Mouse (Mus musculus) myocyte (in vitro differentiated cells): Measurements from ENCODE around the gene Bmp7. TPM values are rescaled to one million over a fixed set of nuclear protein-coding genes. Genes with fewer than 3 reads are reported as not detected.

ENCODE experiments used
- H3K27me3 ChIP-seq: one replicate; pipeline ENCODE4 v1.6.1; 2011; ENCODE audit not compliant: control insufficient read depth, insufficient read depth, insufficient read length
- H3K36me3 ChIP-seq: one replicate; pipeline ENCODE4 v1.6.1; 2011; ENCODE audit not compliant: control insufficient read depth, insufficient read depth
- H3K4me2 ChIP-seq: one replicate; pipeline ENCODE4 v1.6.1; 2011; ENCODE audit warnings: low read depth, control low read depth
- H3K4me3 ChIP-seq: one replicate; pipeline ENCODE4 v1.5.1; 2011; ENCODE audit warnings: mild to moderate bottlenecking, control low read depth, moderate library complexity
- H3K79me2 ChIP-seq: one replicate; pipeline ENCODE4 v1.6.1; 2011; ENCODE audit not compliant: control insufficient read depth, insufficient read depth
- H3ac ChIP-seq: one replicate; pipeline ENCODE4 v1.6.1; 2011; ENCODE audit not compliant: control insufficient read depth, insufficient read length
- CEBPB ChIP-seq: IDR thresholded peaks from 2 replicates; pipeline ENCODE4 v1.6.1; 2011; ENCODE audit warnings: mild to moderate bottlenecking, moderate library complexity; ENCODE audit not compliant: poor library complexity, insufficient read depth, severe bottlenecking
- E2F4 ChIP-seq: IDR thresholded peaks from one replicate; pipeline ENCODE4 v1.6.1; 2011; ENCODE audit warnings: mild to moderate bottlenecking, control low read depth, moderate library complexity; ENCODE audit not compliant: insufficient read depth
- MAX ChIP-seq: IDR thresholded peaks from one replicate; pipeline ENCODE4 v1.6.1; 2011; ENCODE audit warnings: low read depth, mild to moderate bottlenecking, control low read depth
- MYOD1 ChIP-seq, 3 experiments: IDR thresholded peaks; one replicate each; pipeline ENCODE4 v1.6.1; 2011; ENCODE audit warnings: control low read depth in 2 of 3, low read depth in 2 of 3, mild to moderate bottlenecking in 2 of 3, moderate library complexity in 1 of 3; ENCODE audit not compliant: insufficient read length in 2 of 3, control insufficient read depth in 1 of 3
- MYOG ChIP-seq, 3 experiments: IDR thresholded peaks; one replicate each; pipeline ENCODE4 v1.6.1; 2011; ENCODE audit warnings: control low read depth in 2 of 3, low read depth in 2 of 3, mild to moderate bottlenecking in 2 of 3; ENCODE audit not compliant: insufficient read length in 2 of 3, control insufficient read depth in 1 of 3, insufficient read depth in 1 of 3
- POLR2A ChIP-seq: IDR thresholded peaks from one replicate; pipeline ENCODE4 v1.6.1; 2011; ENCODE audit warnings: low read depth, mild to moderate bottlenecking, control low read depth, moderate library complexity; ENCODE audit not compliant: insufficient read length
- POLR2AphosphoS2 ChIP-seq: IDR thresholded peaks from one replicate; pipeline ENCODE4 v1.6.1; 2011; ENCODE audit warnings: low read depth, control low read depth; ENCODE audit not compliant: insufficient read length
- REST ChIP-seq: IDR thresholded peaks from one replicate; pipeline ENCODE4 v1.6.1; 2011; ENCODE audit warnings: mild to moderate bottlenecking, control low read depth, moderate library complexity; ENCODE audit not compliant: insufficient read depth, insufficient read length
- SRF ChIP-seq: IDR thresholded peaks from one replicate; pipeline ENCODE4 v1.6.1; 2011; ENCODE audit warnings: low read depth; ENCODE audit not compliant: control insufficient read depth, insufficient read length
- TCF12 ChIP-seq: IDR thresholded peaks from one replicate; pipeline ENCODE4 v1.6.1; 2011; ENCODE audit warnings: mild to moderate bottlenecking, control low read depth; ENCODE audit not compliant: poor library complexity, insufficient read depth, severe bottlenecking
- TCF3 ChIP-seq: IDR thresholded peaks from one replicate; pipeline ENCODE4 v1.6.1; 2011; ENCODE audit warnings: low read depth, control low read depth; ENCODE audit not compliant: insufficient read length
- USF1 ChIP-seq: IDR thresholded peaks from one replicate; pipeline ENCODE4 v1.6.1; 2011; ENCODE audit warnings: low read depth, mild to moderate bottlenecking, control low read depth, moderate library complexity
- polyA plus RNA-seq: library from polyadenylated mRNA; unstranded; fragments of >200 nt; fragmentation: generic; extraction: Trizol; gene quantifications from one replicate; pipeline ENCODE4 v1.2.1, GENCODE M21; 2012; ENCODE audit warnings: missing spikeins

Bmp7 gene
- polyA plus RNA-seq = not detected

DNA sequence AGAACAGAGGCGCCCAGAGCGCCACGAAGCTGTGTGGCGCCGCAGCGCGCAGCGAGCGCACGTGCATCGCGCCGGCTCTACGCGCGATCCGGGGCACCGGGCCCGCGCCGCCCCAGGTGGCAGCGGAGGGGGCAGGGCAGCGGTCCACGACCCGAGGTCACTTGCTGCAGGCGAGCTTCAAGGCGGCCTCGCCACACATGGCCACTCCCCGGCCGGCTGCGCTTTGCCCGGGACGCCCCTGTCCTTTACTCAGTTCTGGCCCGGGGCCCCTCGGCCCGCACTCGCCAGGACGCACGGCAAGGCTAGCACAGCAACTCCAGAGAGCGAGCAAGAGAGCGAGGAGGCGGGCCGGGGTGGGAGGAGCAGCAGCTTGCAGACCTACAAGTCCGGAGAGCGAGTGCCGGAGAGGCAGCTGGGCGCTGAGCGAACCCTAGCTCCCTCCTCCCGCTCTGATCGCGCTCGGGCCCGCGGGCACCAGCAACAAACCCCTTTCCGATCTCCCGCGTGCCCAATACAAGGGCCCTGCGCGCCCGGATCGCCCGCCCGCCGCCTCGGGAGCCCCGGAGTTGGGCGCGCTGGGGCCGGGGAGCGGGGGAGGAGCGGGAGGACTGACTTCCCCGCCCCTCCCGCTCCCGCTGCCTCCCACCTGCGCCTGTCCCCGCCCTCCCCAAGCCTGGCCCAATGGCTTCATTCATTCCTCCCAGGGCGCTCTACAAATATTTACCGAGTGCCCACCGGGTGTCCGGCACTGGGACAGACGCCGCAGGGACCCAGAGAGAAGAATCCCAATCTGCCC is at the start of gene Bmp7:
Bmp7 (minus strand) TSS at position 319 of the 796 bp plus-strand sequence.
- Histone ChIP-seq H3K4me3 (no peak within 1 kb of the TSS), H3K36me3 (no peaks in the 10 kb centered on the region), H3K79me2 (no peaks in the 10 kb centered on the region), H3ac (no peak within 1 kb of the TSS), H3K27me3 (peaks cover 41% of the 10 kb centered on the region), H3K4me2 (no peak within 1 kb of the TSS)
- TF ChIP-seq E2F4 (no peak), POLR2A (no peak), SRF (no peak), TCF3 (no peak), MAX (no peak), CEBPB (no peak), TCF12 (no peak), USF1 (no peak), MYOG (IDR thresholded peaks at IDR 0.05; ENCODE audit: control insufficient read depth in 1 of 3, insufficient read depth in 1 of 3, insufficient read length in 2 of 3, low read depth in 2 of 3) (no peak), MYOD1 (IDR thresholded peaks at IDR 0.05; ENCODE audit: control insufficient read depth in 1 of 3, insufficient read length in 2 of 3, low read depth in 2 of 3) (no peak), POLR2AphosphoS2 (no peak), REST (no peak)

DNA sequence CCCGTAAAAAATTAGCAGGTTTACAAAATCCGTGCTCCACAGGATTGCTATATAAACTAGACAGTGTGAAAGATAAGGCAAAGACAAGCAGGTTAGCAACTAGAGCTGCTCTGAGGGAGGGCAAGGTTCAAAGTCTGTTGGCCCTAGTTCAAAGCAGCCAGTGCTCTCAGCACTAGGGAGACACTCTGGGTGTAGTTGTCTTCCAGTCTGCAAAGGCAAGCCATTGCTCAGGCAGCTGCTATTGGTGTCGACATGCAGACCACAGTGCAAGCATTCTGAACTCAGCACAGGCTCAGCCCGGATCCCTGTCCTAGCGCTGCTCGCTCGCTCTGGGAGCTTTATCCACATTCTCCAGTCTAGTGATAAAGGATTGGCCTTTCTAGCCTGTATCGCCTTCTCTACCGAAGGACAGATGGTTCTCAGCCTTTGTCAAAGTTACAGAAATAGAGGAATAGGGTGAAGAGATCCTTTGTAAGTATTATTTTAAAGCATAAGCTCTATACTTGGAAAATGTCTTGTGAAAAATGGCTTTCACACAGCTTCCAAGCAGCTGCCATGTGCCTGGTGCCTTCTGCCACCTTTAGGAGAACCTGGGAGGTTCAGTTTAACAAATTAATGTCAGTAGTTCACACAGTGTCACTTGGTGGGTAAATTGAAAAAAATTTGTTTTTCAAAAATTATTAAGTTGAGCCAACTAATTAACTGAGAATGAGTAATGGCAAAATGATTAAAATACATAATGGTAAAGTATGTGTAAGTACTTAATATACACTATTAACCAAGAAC is 42.8 kb upstream of the Bmp7 start:
- no peak overlapping the region for H3K4me2 ChIP-seq
- no peak overlapping the region for H3ac ChIP-seq
- no peak overlapping the region for H3K4me3 ChIP-seq
- H3K27me3 ChIP-seq = peaks cover 37% of the 10 kb centered on the region
- no peaks in the 10 kb centered on the region for H3K36me3 ChIP-seq
- no peak for TF ChIP-seq MYOD1 (IDR thresholded peaks at IDR 0.05; ENCODE audit: control insufficient read depth in 1 of 3, insufficient read length in 2 of 3, low read depth in 2 of 3)
- no peak for TF ChIP-seq POLR2AphosphoS2
- TF ChIP-seq POLR2A = no peak
- TF ChIP-seq TCF3 = no peak
- TF ChIP-seq USF1 = no peak
- TF ChIP-seq CEBPB = no peak
- no peak for TF ChIP-seq TCF12
- TF ChIP-seq REST = no peak
- TF ChIP-seq MYOG (IDR thresholded peaks at IDR 0.05; ENCODE audit: control insufficient read depth in 1 of 3, insufficient read depth in 1 of 3, insufficient read length in 2 of 3, low read depth in 2 of 3) = no peak
- no peak for TF ChIP-seq E2F4
- H3K79me2 ChIP-seq = no peaks in the 10 kb centered on the region

- Histone ChIP-seq H3K36me3 (no peaks in the 10 kb centered on the region), H3K4me2 (no peak overlapping the region), H3K79me2 (no peaks in the 10 kb centered on the region), H3K4me3 (no peak overlapping the region), H3ac (no peak overlapping the region), H3K27me3 (peaks cover 9% of the 10 kb centered on the region)
- no peak for TF ChIP-seq MAX
- TF ChIP-seq MYOD1 (IDR thresholded peaks at IDR 0.05; ENCODE audit: control insufficient read depth in 1 of 3, insufficient read length in 2 of 3, low read depth in 2 of 3) = no peak
- no peak for TF ChIP-seq MYOG (IDR thresholded peaks at IDR 0.05; ENCODE audit: control insufficient read depth in 1 of 3, insufficient read depth in 1 of 3, insufficient read length in 2 of 3, low read depth in 2 of 3)
- TF ChIP-seq E2F4 = no peak
- TF ChIP-seq POLR2AphosphoS2 = no peak
- no peak for TF ChIP-seq TCF3
Observed at GRCm38 (mm10) chr2:172979666-172980345, 39.7 kb upstream of the Bmp7 start.

DNA sequence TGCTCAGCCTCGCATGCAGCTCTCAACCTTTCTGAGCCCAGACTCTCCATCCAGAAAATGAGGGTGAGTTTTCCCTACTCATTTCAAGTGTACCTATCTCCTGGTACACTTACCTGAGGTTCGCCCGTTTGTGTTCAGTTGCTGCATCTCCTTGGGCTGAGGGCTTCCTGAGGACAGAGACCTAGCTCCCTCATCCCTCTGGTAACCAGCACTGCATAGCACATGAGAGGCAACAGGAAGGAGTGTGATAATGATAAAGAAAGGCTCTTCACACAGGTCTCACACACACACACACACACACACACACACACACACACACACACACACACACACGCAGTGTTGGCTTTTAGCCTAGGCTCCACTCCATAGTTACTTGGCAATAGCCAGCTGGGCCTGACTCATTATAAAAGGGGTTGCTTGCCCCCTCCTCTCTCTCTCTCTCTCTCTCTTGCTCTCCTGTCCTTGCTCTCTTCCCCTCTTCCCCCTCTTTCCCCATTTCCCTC is 38.1 kb upstream of the Bmp7 start:
- no peak overlapping the region for H3ac ChIP-seq

More for the DNA sequence above, 38.1 kb upstream of the Bmp7 start:
- H3K36me3 ChIP-seq = no peaks in the 10 kb centered on the region
- H3K79me2 ChIP-seq = no peaks in the 10 kb centered on the region
- H3K4me2 ChIP-seq = no peak overlapping the region
- peaks cover 4% of the 10 kb centered on the region for H3K27me3 ChIP-seq
- TF ChIP-seq POLR2AphosphoS2 (no peak), CEBPB (no peak), MYOD1 (IDR thresholded peaks at IDR 0.05; ENCODE audit: control insufficient read depth in 1 of 3, insufficient read length in 2 of 3, low read depth in 2 of 3) (no peak), REST (no peak), MYOG (IDR thresholded peaks at IDR 0.05; ENCODE audit: control insufficient read depth in 1 of 3, insufficient read depth in 1 of 3, insufficient read length in 2 of 3, low read depth in 2 of 3) (no peak), E2F4 (no peak), MAX (no peak), USF1 (no peak), POLR2A (no peak), TCF3 (no peak), TCF12 (no peak)
- H3K4me3 ChIP-seq = no peak overlapping the region
